Mouse (Mus musculus) forebrain, embryonic 11.5 days (tissue): ENCODE measurements around the gene Ncs1. TPM values are rescaled to one million over a fixed set of nuclear protein-coding genes. Genes with fewer than 3 reads are reported as not detected.

Experiments
- ATAC-seq: fragments of 200-750 bp; cut with Nextera tagmentation; replicated peaks from 2 replicates; pipeline ENCODE4 v1.8.0; 2017; ENCODE audit warnings: moderate TSS enrichment; ENCODE audit not compliant: low FRiP score
- DNase-seq: peaks from one replicate; pipeline ENCODE4 v3.0.0-alpha.2; 2017; ENCODE audit warnings: low spot score
- H3K27ac ChIP-seq: fragments of 300-500 bp; sonication (generic); 2 replicates; pipeline ENCODE4 v1.5.1; 2014; ENCODE audit warnings: low read depth, low read length
- H3K27me3 ChIP-seq: fragments of 300-500 bp; sonication (generic); 2 replicates; pipeline ENCODE4 v1.6.1; 2014; ENCODE audit warnings: mild to moderate bottlenecking, low read length, mixed read lengths; ENCODE audit not compliant: control insufficient read depth, insufficient read depth
- H3K36me3 ChIP-seq: fragments of 300-500 bp; sonication (generic); 2 replicates; pipeline ENCODE4 v1.6.1; 2014; ENCODE audit warnings: mild to moderate bottlenecking, low read length, moderate library complexity, mixed read lengths; ENCODE audit not compliant: control insufficient read depth, insufficient read depth
- H3K4me1 ChIP-seq: fragments of 300-500 bp; sonication (generic); replicated peaks from 2 replicates; pipeline ENCODE4 v1.6.1; 2014; ENCODE audit warnings: low read length, mixed read lengths; ENCODE audit not compliant: control insufficient read depth, insufficient read depth
- H3K4me2 ChIP-seq: fragments of 300-500 bp; sonication (generic); 2 replicates; pipeline ENCODE4 v1.6.1; 2014; ENCODE audit warnings: low read depth, mild to moderate bottlenecking, low read length, moderate library complexity, mixed read lengths; ENCODE audit not compliant: severe bottlenecking
- H3K4me3 ChIP-seq: fragments of 300-500 bp; sonication (generic); 2 replicates; pipeline ENCODE4 v1.5.1; 2014; ENCODE audit warnings: low read depth, low read length
- H3K9ac ChIP-seq: fragments of 300-500 bp; sonication (generic); 2 replicates; pipeline ENCODE4 v1.6.1; 2014; ENCODE audit warnings: low read length
- H3K9me3 ChIP-seq: fragments of 300-500 bp; sonication (generic); 2 replicates; pipeline ENCODE4 v1.6.1; 2016; ENCODE audit warnings: low read length, mixed read lengths; ENCODE audit not compliant: control insufficient read depth
- WGBS: fragments of 180-500 bp; shearing (Covaris S2); extraction: QIAGEN DNeasy Blood & Tissue Kit; methylation state at CpG from one replicate; pipeline ENCODE4 v1.1.7; 2014; 5-methylcytosine and 5-hydroxymethylcytosine counted together
- polyA plus RNA-seq: library from polyadenylated mRNA; unstranded; fragments of >200 nt; fragmentation: Nextera tagmentation; extraction: Ambion mirVana; gene quantifications from 2 replicates; pipeline ENCODE4 v1.2.1, GENCODE M21; 2014

Gene Ncs1
- polyA plus RNA-seq, 1 experiment from 2014 or later: 65.6 TPM

- Histone ChIP-seq H3K27ac (no peak overlapping the region), H3K27me3 (no peaks in the 10 kb centered on the region), H3K4me3 (no peak overlapping the region), H3K9ac (no peak overlapping the region), H3K36me3 (no peaks in the 10 kb centered on the region), H3K4me1 (peaks cover 38% of the 10 kb centered on the region), H3K4me2 (no peak overlapping the region), H3K9me3 (no peaks in the 10 kb centered on the region)
- 90% methylated on average over 8 of the region's 8 CpGs for WGBS
- ATAC-seq (no peak), DNase-seq (no peak)
Measured at GRCm38 (mm10) chr2:31260549-31260948, 14.9 kb downstream of the Ncs1 start.

GRCm38 (mm10) chr2:31263039-31263461 is 17.4 kb downstream of the Ncs1 start:
- H3K9me3 ChIP-seq: no peaks in the 10 kb centered on the region
- 81% methylated on average over 8 of the region's 8 CpGs for WGBS
- H3K27ac ChIP-seq: no peak overlapping the region

GRCm38 (mm10) chr2:31263746-31264378 is 18.2 kb downstream of the Ncs1 start:
- no peaks in the 10 kb centered on the region for H3K9me3 ChIP-seq
- no peaks in the 10 kb centered on the region for H3K36me3 ChIP-seq
- no peak overlapping the region for H3K4me2 ChIP-seq
- no peaks in the 10 kb centered on the region for H3K27me3 ChIP-seq
- WGBS: 65% methylated on average over 10 of the region's 10 CpGs
- no peak for ATAC-seq
- H3K27ac ChIP-seq: no peak overlapping the region
- H3K4me1 ChIP-seq: peaks cover 24% of the 10 kb centered on the region
- H3K9ac ChIP-seq: no peak overlapping the region; the same call in 1 of the 2 replicates
- no peak for DNase-seq
- no peak overlapping the region for H3K4me3 ChIP-seq

More at GRCm38 (mm10) chr2:31263039-31263461, 17.4 kb downstream of the Ncs1 start:
- H3K4me1 ChIP-seq: peaks cover 29% of the 10 kb centered on the region
- no peak overlapping the region for H3K9ac ChIP-seq
- no peak for DNase-seq
- no peak for ATAC-seq
- H3K27me3 ChIP-seq: no peaks in the 10 kb centered on the region
- no peak overlapping the region for H3K4me3 ChIP-seq
- no peak overlapping the region for H3K4me2 ChIP-seq
- no peaks in the 10 kb centered on the region for H3K36me3 ChIP-seq

GRCm38 (mm10) chr2:31267447-31267846 is 21.8 kb downstream of the Ncs1 start:
- DNase-seq: no peak
- H3K4me2 ChIP-seq: 0 out of 2 replicates have a peak overlapping the region, but pooled peaks have one; percentile 15
- no peak overlapping the region for H3K4me3 ChIP-seq

GRCm38 (mm10) chr2:31268631-31269030 is 23.0 kb downstream of the Ncs1 start:
- no peaks in the 10 kb centered on the region for H3K27me3 ChIP-seq
- H3K4me1 ChIP-seq: peaks cover 21% of the 10 kb centered on the region
- no peak overlapping the region for H3K9ac ChIP-seq
- WGBS: 35% methylated on average over 5 of the region's 5 CpGs
- no peak overlapping the region for H3K4me2 ChIP-seq
- H3K27ac ChIP-seq: no peak overlapping the region
- H3K4me3 ChIP-seq: no peak overlapping the region
- H3K9me3 ChIP-seq: no peaks in the 10 kb centered on the region
- no peak for DNase-seq
- ATAC-seq: no peak
- no peaks in the 10 kb centered on the region for H3K36me3 ChIP-seq

More at GRCm38 (mm10) chr2:31267447-31267846, 21.8 kb downstream of the Ncs1 start:
- no peaks in the 10 kb centered on the region for H3K36me3 ChIP-seq
- peaks cover 24% of the 10 kb centered on the region for H3K4me1 ChIP-seq
- WGBS: 15% methylated on average over 6 of the region's 6 CpGs
- H3K27me3 ChIP-seq: no peaks in the 10 kb centered on the region
- H3K27ac ChIP-seq: no peak overlapping the region
- ATAC-seq: peak; percentile 49
- H3K9me3 ChIP-seq: no peaks in the 10 kb centered on the region
- peak overlapping the region; percentile 27; the same call in 1 of the 2 replicates for H3K9ac ChIP-seq

- Histone ChIP-seq H3K4me3 (no peak overlapping the region), H3K9ac (no peak overlapping the region), H3K4me1 (peaks cover 16% of the 10 kb centered on the region), H3K4me2 (no peak overlapping the region), H3K9me3 (no peaks in the 10 kb centered on the region), H3K27me3 (no peaks in the 10 kb centered on the region), H3K27ac (no peak overlapping the region), H3K36me3 (no peaks in the 10 kb centered on the region)
- ATAC-seq: no peak
- 91% methylated on average over 6 of the region's 6 CpGs for WGBS
- no peak for DNase-seq
Measured at GRCm38 (mm10) chr2:31269188-31269587, 23.6 kb downstream of the Ncs1 start.

GRCm38 (mm10) chr2:31269847-31270246 is 24.2 kb downstream of the Ncs1 start:
- no peaks in the 10 kb centered on the region for H3K36me3 ChIP-seq
- no peak overlapping the region for H3K4me3 ChIP-seq
- no peak overlapping the region for H3K4me2 ChIP-seq
- no peak overlapping the region for H3K27ac ChIP-seq
- H3K4me1 ChIP-seq: peaks cover 12% of the 10 kb centered on the region
- H3K9ac ChIP-seq: no peak overlapping the region
- 91% methylated on average over 10 of the region's 10 CpGs for WGBS
- H3K27me3 ChIP-seq: no peaks in the 10 kb centered on the region
- H3K9me3 ChIP-seq: no peaks in the 10 kb centered on the region
- no peak for ATAC-seq
- DNase-seq: no peak

- H3K4me1 ChIP-seq: peaks cover 12% of the 10 kb centered on the region
- peaks cover 1% of the 10 kb centered on the region; the same call in 1 of the 2 replicates for H3K36me3 ChIP-seq
- H3K4me3 ChIP-seq: no peak overlapping the region
- no peak for DNase-seq
- ATAC-seq: no peak
- no peaks in the 10 kb centered on the region for H3K27me3 ChIP-seq
- no peak overlapping the region for H3K4me2 ChIP-seq
- H3K27ac ChIP-seq: no peak overlapping the region
- H3K9me3 ChIP-seq: no peaks in the 10 kb centered on the region
- WGBS: 91% methylated on average over 8 of the region's 8 CpGs
- H3K9ac ChIP-seq: no peak overlapping the region
Measured at GRCm38 (mm10) chr2:31270470-31270869, 24.8 kb downstream of the Ncs1 start.

- H3K27me3 ChIP-seq: no peaks in the 10 kb centered on the region
- ATAC-seq (no peak), DNase-seq (no peak)
- H3K4me1 ChIP-seq: peaks cover 12% of the 10 kb centered on the region
- no peaks in the 10 kb centered on the region for H3K9me3 ChIP-seq
- no peak overlapping the region for H3K9ac ChIP-seq
- no peak overlapping the region for H3K27ac ChIP-seq
- no peak overlapping the region for H3K4me2 ChIP-seq
- H3K4me3 ChIP-seq: no peak overlapping the region
- peaks cover 4% of the 10 kb centered on the region; the same call in 1 of the 2 replicates for H3K36me3 ChIP-seq
- 81% methylated on average over 1 of the region's 1 CpGs for WGBS
Measured at GRCm38 (mm10) chr2:31271071-31271470, 25.4 kb downstream of the Ncs1 start.
